Mouse (Mus musculus) spleen, adult 2 months (tissue): ENCODE results near the gene Lrfn2.

Experiments
- CTCF ChIP-seq: fragments of 200-500 bp; IDR thresholded peaks from 2 replicates; pipeline ENCODE4 v1.5.1; 2011; ENCODE audit warnings: mild to moderate bottlenecking, inconsistent platforms; ENCODE audit not compliant: insufficient read depth, insufficient read length, insufficient replicate concordance; ENCODE audit errors: extremely low read depth
- POLR2A ChIP-seq: fragments of 200-500 bp; IDR thresholded peaks from 2 replicates; pipeline ENCODE4 v1.6.1; 2011; ENCODE audit warnings: low read depth, low read length, inconsistent platforms

DNA sequence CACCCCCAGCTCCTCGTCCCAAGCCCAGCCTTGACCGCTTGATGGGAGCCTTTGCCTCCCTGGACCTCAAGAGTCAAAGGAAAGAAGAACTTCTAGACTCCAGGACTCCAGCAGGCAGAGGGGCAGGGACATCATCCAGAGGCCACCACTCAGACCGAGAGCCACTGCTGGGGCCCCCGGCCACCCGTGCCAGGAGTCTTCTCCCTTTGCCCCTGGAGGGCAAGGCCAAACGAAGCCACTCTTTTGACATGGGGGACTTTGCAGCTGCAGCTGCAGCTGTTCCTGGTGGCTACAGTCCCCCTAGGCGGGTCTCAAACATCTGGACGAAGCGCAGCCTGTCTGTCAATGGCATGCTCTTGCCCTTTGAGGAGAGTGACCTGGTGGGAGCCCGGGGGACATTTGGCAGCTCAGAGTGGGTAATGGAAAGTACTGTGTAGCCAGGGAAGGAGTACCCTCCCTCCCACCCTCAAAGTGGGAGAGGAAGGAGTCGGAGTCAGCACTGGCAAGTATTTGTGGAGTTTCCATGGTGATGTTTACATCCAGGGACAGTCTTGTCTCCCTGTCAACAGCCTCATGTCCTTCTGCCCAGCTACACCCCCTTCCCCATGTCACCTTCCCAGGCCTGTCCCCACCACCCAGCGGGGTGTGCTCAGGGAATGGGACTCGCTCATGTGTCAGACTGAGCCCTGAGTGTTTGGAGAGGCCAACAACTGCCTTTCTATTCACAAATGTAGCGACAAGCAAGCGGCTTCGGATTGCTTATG is 164.8 kb downstream of the Lrfn2 start:
- TF ChIP-seq CTCF, result no peak
- TF ChIP-seq POLR2A, result no peak
